Mouse (Mus musculus) lung, postnatal 0 days (tissue): ENCODE measurements around the gene Paip2b. TPM values are rescaled to one million over a fixed set of nuclear protein-coding genes. Genes with fewer than 3 reads are reported as not detected.
A peak's percentile ranks its signal among the peaks of the same experiment; 100 is the strongest.
"Not testable (repeated sequence)": the region's sequence is repeated elsewhere in the genome, so short reads cannot be mapped to it uniquely, and the experiment has no call there.

Experiments
- ATAC-seq: fragments of 200-750 bp; cut with Nextera tagmentation; 2 replicates; pipeline ENCODE4 v1.8.0; 2017; ENCODE audit warnings: moderate library complexity
- DNase-seq: peaks from one replicate; pipeline ENCODE4 v3.0.0-alpha.2; 2016; ENCODE audit warnings: low spot score
- H3K27ac ChIP-seq: fragments of 300-500 bp; sonication (generic); 2 replicates; pipeline ENCODE4 v1.5.1; 2014; ENCODE audit warnings: antibody characterized with exemption, mild to moderate bottlenecking, low read length, mixed read lengths
- H3K27me3 ChIP-seq: fragments of 300-500 bp; sonication (generic); replicated peaks from 2 replicates; pipeline ENCODE4 v1.6.1; 2014; ENCODE audit warnings: low read length, mixed read lengths; ENCODE audit not compliant: insufficient read depth
- H3K36me3 ChIP-seq: fragments of 300-500 bp; sonication (generic); 2 replicates; pipeline ENCODE4 v1.6.1; 2014; ENCODE audit warnings: low read length, mixed read lengths; ENCODE audit not compliant: insufficient read depth
- H3K4me1 ChIP-seq: fragments of 300-500 bp; sonication (generic); 2 replicates; pipeline ENCODE4 v1.6.1; 2014; ENCODE audit warnings: antibody characterized with exemption, low read depth, low read length, mixed read lengths; ENCODE audit not compliant: insufficient read depth
- H3K4me2 ChIP-seq: fragments of 300-500 bp; sonication (generic); replicated peaks from 2 replicates; pipeline ENCODE4 v1.6.1; 2014; ENCODE audit warnings: low read depth, mild to moderate bottlenecking, low read length, moderate library complexity, mixed read lengths
- H3K4me3 ChIP-seq: fragments of 300-500 bp; sonication (generic); 2 replicates; pipeline ENCODE4 v1.5.1; 2014; ENCODE audit warnings: low read depth, low read length
- H3K9ac ChIP-seq: fragments of 300-500 bp; sonication (generic); replicated peaks from 2 replicates; pipeline ENCODE4 v1.6.1; 2014; ENCODE audit warnings: low read depth, mild to moderate bottlenecking
- H3K9me3 ChIP-seq: fragments of 300-500 bp; sonication (generic); 2 replicates; pipeline ENCODE4 v1.6.1; 2016; ENCODE audit warnings: low read length, mixed read lengths
- CTCF ChIP-seq: IDR thresholded peaks from 2 replicates; pipeline ENCODE4 v1.5.1; 2016; ENCODE audit warnings: antibody characterized with exemption, mild to moderate bottlenecking
- EP300 ChIP-seq: IDR thresholded peaks from 2 replicates; pipeline ENCODE4 v1.6.1; 2016; ENCODE audit warnings: antibody characterized with exemption, mild to moderate bottlenecking, control low read depth
- WGBS: fragments of 180-500 bp; shearing (Covaris S2); extraction: QIAGEN DNeasy Blood & Tissue Kit; methylation state at CpG from one replicate; pipeline ENCODE4 v1.1.7; 2014; 5-methylcytosine and 5-hydroxymethylcytosine counted together
- polyA plus RNA-seq: library from polyadenylated mRNA; unstranded; fragments of >200 nt; fragmentation: Nextera tagmentation; extraction: Ambion mirVana; gene quantifications from 2 replicates; pipeline ENCODE4 v1.2.1, GENCODE M21; 2015

The Paip2b gene
- polyA plus RNA-seq, 1 experiment from 2014 or later: 8.6 TPM

- 64% methylated on average over 4 of the region's 4 CpGs for WGBS
- H3K4me3 ChIP-seq: no peak overlapping the region
- H3K27me3 ChIP-seq: no peaks in the 10 kb centered on the region
- no peaks in the 10 kb centered on the region for H3K9me3 ChIP-seq
- H3K36me3 ChIP-seq: no peaks in the 10 kb centered on the region
- no peak overlapping the region for H3K4me2 ChIP-seq
- no peak overlapping the region for H3K27ac ChIP-seq
- H3K4me1 ChIP-seq: no peaks in the 10 kb centered on the region; the same call in 1 of the 2 replicates
- no peak for ATAC-seq
- H3K9ac ChIP-seq: no peak overlapping the region
- no peak for DNase-seq
- no peak for TF ChIP-seq CTCF
- no peak for TF ChIP-seq EP300
Observed at GRCm38 (mm10) chr6:83791251-83791890, 40.2 kb downstream of the Paip2b start.

- H3K4me3 ChIP-seq, H3K9ac ChIP-seq, H3K36me3 ChIP-seq, H3K9me3 ChIP-seq, H3K4me2 ChIP-seq, H3K27me3 ChIP-seq, ATAC-seq, H3K27ac ChIP-seq, H3K4me1 ChIP-seq, DNase-seq: not testable (repeated sequence)
- WGBS: 82% methylated on average over 5 of the region's 5 CpGs
Observed at GRCm38 (mm10) chr6:83790533-83790932, 41.0 kb downstream of the Paip2b start.

- no peaks in the 10 kb centered on the region for H3K27me3 ChIP-seq
- H3K36me3 ChIP-seq: no peaks in the 10 kb centered on the region
- H3K9me3 ChIP-seq: no peaks in the 10 kb centered on the region
- TF ChIP-seq EP300 (no peak), CTCF (no peak)
- no peak overlapping the region for H3K4me2 ChIP-seq
- H3K4me1 ChIP-seq: no peaks in the 10 kb centered on the region
- ATAC-seq: no peak
- no peak overlapping the region for H3K9ac ChIP-seq
- DNase-seq: no peak
- H3K4me3 ChIP-seq: no peak overlapping the region
- WGBS: 62% methylated on average over 7 of the region's 7 CpGs
- no peak overlapping the region for H3K27ac ChIP-seq
Observed at GRCm38 (mm10) chr6:83788554-83788953, 43.0 kb downstream of the Paip2b start.

- Histone ChIP-seq H3K27me3 (no peaks in the 10 kb centered on the region), H3K4me1 (no peaks in the 10 kb centered on the region), H3K36me3 (no peaks in the 10 kb centered on the region), H3K4me3 (no peak overlapping the region), H3K27ac (no peak overlapping the region), H3K4me2 (no peak overlapping the region), H3K9ac (no peak overlapping the region), H3K9me3 (no peaks in the 10 kb centered on the region)
- 65% methylated on average over 3 of the region's 3 CpGs for WGBS
- no peak for ATAC-seq
- TF ChIP-seq EP300 (no peak), CTCF (no peak)
- DNase-seq: no peak
Observed at GRCm38 (mm10) chr6:83786426-83786825, 45.1 kb downstream of the Paip2b start.

- ATAC-seq (no peak), DNase-seq (peak; percentile 75)
- peaks cover 6% of the 10 kb centered on the region; the same call in 1 of the 2 replicates for H3K4me1 ChIP-seq
- H3K27ac ChIP-seq: no peak overlapping the region
- no peak overlapping the region for H3K9ac ChIP-seq
- 8% methylated on average over 5 of the region's 5 CpGs for WGBS
- H3K27me3 ChIP-seq: no peaks in the 10 kb centered on the region
- no peaks in the 10 kb centered on the region for H3K9me3 ChIP-seq
- no peak overlapping the region for H3K4me2 ChIP-seq
- no peak overlapping the region for H3K4me3 ChIP-seq
- no peaks in the 10 kb centered on the region for H3K36me3 ChIP-seq
- TF ChIP-seq CTCF: peak; percentile 87
- no peak for TF ChIP-seq EP300
Observed at GRCm38 (mm10) chr6:83779026-83779425, 52.5 kb downstream of the Paip2b start.

GRCm38 (mm10) chr6:83778306-83778705 is 53.2 kb downstream of the Paip2b start:
- no peaks in the 10 kb centered on the region for H3K36me3 ChIP-seq
- no peak overlapping the region for H3K27ac ChIP-seq
- H3K4me2 ChIP-seq: no peak overlapping the region
- H3K9ac ChIP-seq: no peak overlapping the region
- peaks cover 6% of the 10 kb centered on the region; the same call in 1 of the 2 replicates for H3K4me1 ChIP-seq
- H3K9me3 ChIP-seq: no peaks in the 10 kb centered on the region
- 61% methylated on average over 7 of the region's 7 CpGs for WGBS
- H3K27me3 ChIP-seq: no peaks in the 10 kb centered on the region
- no peak overlapping the region for H3K4me3 ChIP-seq
- TF ChIP-seq EP300 (no peak), CTCF (no peak)
- no peak for DNase-seq
- ATAC-seq: no peak
